8 mouse cellular contexts compared by ENCODE assay signal in the genomic region with DNA sequence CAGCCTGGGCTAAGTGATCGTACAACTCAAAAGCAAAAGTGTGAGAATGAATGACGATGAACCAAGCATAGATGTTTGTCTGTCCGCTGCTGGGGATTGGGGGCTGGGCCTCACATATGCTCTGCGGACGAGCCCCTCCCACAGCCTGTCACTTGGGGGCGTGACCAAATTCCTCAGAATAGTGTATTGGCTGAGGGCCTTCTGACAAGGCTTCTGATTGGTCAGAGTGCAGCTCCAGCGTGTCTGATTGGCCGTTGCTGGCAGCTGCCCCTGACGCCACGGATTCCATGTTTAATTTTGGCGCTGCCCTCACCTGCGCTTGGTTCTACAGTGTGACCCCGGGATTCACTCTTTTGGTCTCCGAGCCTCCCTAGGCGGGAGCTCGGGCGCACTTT. TPM values are rescaled to one million over a fixed set of nuclear protein-coding genes. Genes with fewer than 3 reads are reported as not detected.
DNase-seq lines count a peak whose midpoint lies in the region; ATAC-seq and TF ChIP-seq lines count a peak whose summit lies in the region.

No protein-coding gene starts in this region.

- H3K36me3 ChIP-seq in CH12.LX (replicated peaks in 1 of 2; ENCODE audit: control insufficient read depth in 1 of 2, insufficient read depth in 1 of 2, low read length in 1 of 2): no peaks in the 10 kb centered on the region
- no peaks in the 10 kb centered on the region for H3K36me3 ChIP-seq in forebrain, embryonic 12.5 days (replicated peaks)
- H3K36me3 ChIP-seq in heart, postnatal 0 days (replicated peaks; ENCODE audit: control insufficient read depth, insufficient read depth, low read length): no peaks in the 10 kb centered on the region
- no peaks in the 10 kb centered on the region for H3K36me3 ChIP-seq in liver, embryonic 15.5 days (replicated peaks)
- no peaks in the 10 kb centered on the region for H3K36me3 ChIP-seq in neural tube, embryonic 11.5 days (ENCODE audit: control insufficient read depth, insufficient read depth, low read length)

- peak; percentile 89 for ATAC-seq in forebrain, embryonic 12.5 days (ENCODE audit: low FRiP score)
- ATAC-seq in heart, postnatal 0 days (ENCODE audit: insufficient read depth, low read depth): peak; percentile 78
- peak; percentile 58 for ATAC-seq in liver, embryonic 15.5 days (ENCODE audit: insufficient read depth)
- ATAC-seq in neural tube, embryonic 11.5 days (ENCODE audit: insufficient read depth, low FRiP score, low TSS enrichment): peak; percentile 89

- peaks cover 32 to 59% of the 10 kb centered on the region in 2 experiments for H3K4me1 ChIP-seq in CH12.LX (ENCODE audit: control insufficient read depth in 1 of 2, insufficient read depth in 2 of 2)
- peaks cover 23% of the 10 kb centered on the region for H3K4me1 ChIP-seq in forebrain, embryonic 12.5 days
- peaks cover 15% of the 10 kb centered on the region for H3K4me1 ChIP-seq in heart, postnatal 0 days (ENCODE audit: control insufficient read depth, insufficient read depth)
- peaks cover 58% of the 10 kb centered on the region for H3K4me1 ChIP-seq in liver, embryonic 15.5 days (replicated peaks)
- H3K4me1 ChIP-seq in neural tube, embryonic 11.5 days (ENCODE audit: control insufficient read depth, insufficient read depth, low read length): peaks cover 6% of the 10 kb centered on the region; the same call in 1 of the 2 replicates

- dilution Hi-C loops in CH12.LX (cut with MboI; ENCODE audit: extremely low pct_ligation_motif_present, extremely low pct_unique_long_range_greater_than_20kb, low sequenced_read_pairs): no loop called here

- WGBS in forebrain, embryonic 12.5 days: 5% methylated on average over 17 of the region's 17 CpGs
- 3% methylated on average over 17 of the region's 17 CpGs for WGBS in heart, postnatal 0 days
- WGBS in liver, embryonic 15.5 days (ENCODE audit: insufficient replicate concordance): 3% methylated on average over 17 of the region's 17 CpGs
- 5% methylated on average over 17 of the region's 17 CpGs for WGBS in neural tube, embryonic 11.5 days

- TF ChIP-seq EP300 in CH12.LX (IDR thresholded peaks at IDR 0.05; ENCODE audit: low read length): no peak
- peak; percentile 95 for TF ChIP-seq EP300 in heart, postnatal 0 days (IDR thresholded peaks at IDR 0.05; ENCODE audit: low read depth)

- H3K27ac ChIP-seq in CH12.LX (ENCODE audit: insufficient read depth, low read depth): no peak overlapping the region
- no peak overlapping the region for H3K27ac ChIP-seq in forebrain, embryonic 12.5 days
- peak overlapping the region; percentile 55; the same call in 1 of the 2 replicates for H3K27ac ChIP-seq in heart, postnatal 0 days (ENCODE audit: low read depth)
- no peak overlapping the region for H3K27ac ChIP-seq in liver, embryonic 15.5 days (replicated peaks)
- H3K27ac ChIP-seq in neural tube, embryonic 11.5 days (ENCODE audit: low read depth, low read length): 0 out of 2 replicates have a peak overlapping the region, but pooled peaks have one; percentile 6

- no peak for TF ChIP-seq RAD21 in CH12.LX (IDR thresholded peaks at IDR 0.05; ENCODE audit: low read depth, low read length)

- in situ Hi-C loops in CH12.LX (cut with MboI; ENCODE audit: low pct_ligation_motif_present, low pct_unique_long_range_greater_than_20kb, low sequenced_read_pairs): no loop called here

- no peaks in the 10 kb centered on the region for H3K9me3 ChIP-seq in CH12.LX (replicated peaks; ENCODE audit: low read length)
- H3K9me3 ChIP-seq in forebrain, embryonic 12.5 days: no peaks in the 10 kb centered on the region
- no peaks in the 10 kb centered on the region for H3K9me3 ChIP-seq in heart, postnatal 0 days (replicated peaks; ENCODE audit: control insufficient read depth, low read length)
- no peaks in the 10 kb centered on the region for H3K9me3 ChIP-seq in liver, embryonic 15.5 days (replicated peaks)
- H3K9me3 ChIP-seq in neural tube, embryonic 11.5 days (ENCODE audit: control insufficient read depth, low read length): no peaks in the 10 kb centered on the region

- TF ChIP-seq POLR2A in CH12.LX (IDR thresholded peaks at IDR 0.05; ENCODE audit: low read depth, low read length): no peak

- no peaks in the 10 kb centered on the region for H3K79me2 ChIP-seq in CH12.LX (replicated peaks; ENCODE audit: control insufficient read depth, extremely low read depth, insufficient read depth, poor library complexity, severe bottlenecking)

- no peak for TF ChIP-seq CTCF in CH12.LX (conservative IDR thresholded peaks at IDR 0.05 in 1 of 2, IDR thresholded peaks at IDR 0.05 in 1 of 2; ENCODE audit: low read depth in 2 of 2, low read length in 2 of 2)
- no peak for TF ChIP-seq CTCF in heart, postnatal 0 days (IDR thresholded peaks at IDR 0.05; ENCODE audit: low read depth)

- peak; percentile 97 for DNase-seq in CH12.LX (ENCODE audit: extremely low read depth)
- peak; percentile 94 for DNase-seq in c-Kit-positive CD71-positive TER-119-negative erythroid progenitor cells, embryonic 14.5 days (ENCODE audit: low read depth)
- DNase-seq in heart, postnatal 0 days (ENCODE audit: low spot score): peak; percentile 96
- peak; percentile 95 to 98 for DNase-seq in kidney, postnatal 36 days
- peak; percentile 89 for DNase-seq in neural tube, embryonic 11.5 days (ENCODE audit: low spot score)
- DNase-seq in telencephalon, adult 2 months (ENCODE audit: low read depth, low spot score): peak; percentile 95

- H3K4me2 ChIP-seq in CH12.LX (ENCODE audit: insufficient read depth, low read depth, poor library complexity, severe bottlenecking): peak overlapping the region; percentile 34
- H3K4me2 ChIP-seq in forebrain, embryonic 12.5 days: peak overlapping the region; percentile 47
- peak overlapping the region; percentile 47 for H3K4me2 ChIP-seq in heart, postnatal 0 days (ENCODE audit: low read depth, low read length)
- H3K4me2 ChIP-seq in liver, embryonic 15.5 days: peak overlapping the region; percentile 63
- H3K4me2 ChIP-seq in neural tube, embryonic 11.5 days (ENCODE audit: low read depth): peak overlapping the region; percentile 25

- H3K9ac ChIP-seq in CH12.LX (ENCODE audit: insufficient read depth, low read depth): peak overlapping the region; percentile 27; the same call in 1 of the 2 replicates
- H3K9ac ChIP-seq in forebrain, embryonic 12.5 days: no peak overlapping the region
- no peak overlapping the region; the same call in 1 of the 2 replicates for H3K9ac ChIP-seq in heart, postnatal 0 days (replicated peaks; ENCODE audit: low read depth, low read length)
- H3K9ac ChIP-seq in liver, embryonic 15.5 days: no peak overlapping the region
- no peak overlapping the region for H3K9ac ChIP-seq in neural tube, embryonic 11.5 days (ENCODE audit: low read length)

- H3K4me3 ChIP-seq in CH12.LX (replicated peaks in 1 of 3; ENCODE audit: low read depth in 2 of 3, low read length in 2 of 3, poor library complexity in 1 of 3): peak overlapping the region in 1 of 3 experiments; percentile 23
- peak overlapping the region; percentile 20 for H3K4me3 ChIP-seq in forebrain, embryonic 12.5 days (replicated peaks)
- no peak overlapping the region for H3K4me3 ChIP-seq in heart, postnatal 0 days (ENCODE audit: low read depth, low read length)
- peak overlapping the region; percentile 25; the same call in 1 of the 2 replicates for H3K4me3 ChIP-seq in liver, embryonic 15.5 days (replicated peaks)
- no peak overlapping the region; the same call in none of the 2 replicates for H3K4me3 ChIP-seq in neural tube, embryonic 11.5 days (ENCODE audit: low read depth, low read length)

- peaks cover 21% of the 10 kb centered on the region for H3K27me3 ChIP-seq in CH12.LX (replicated peaks)
- H3K27me3 ChIP-seq in forebrain, embryonic 12.5 days: peaks cover 36% of the 10 kb centered on the region
- no peaks in the 10 kb centered on the region for H3K27me3 ChIP-seq in heart, postnatal 0 days (ENCODE audit: control insufficient read depth, insufficient read depth, low read length)
- peaks cover 49% of the 10 kb centered on the region for H3K27me3 ChIP-seq in liver, embryonic 15.5 days
- H3K27me3 ChIP-seq in neural tube, embryonic 11.5 days (ENCODE audit: control insufficient read depth, insufficient read depth, low read length): peaks cover 22% of the 10 kb centered on the region

RNA-seq across cellular contexts. Expression of a gene that starts 22.6 kb away (rescaled TPM):
- total RNA-seq in CH12.LX (2012; rRNA removed) (4.4 and 4.7 TPM in 2 replicates), CH12.LX (2014; rRNA removed) (0.07 and 0.34 TPM in 2 replicates)
- 3.8 and 4.0 TPM in 2 replicates for polyA plus RNA-seq in CH12.LX (2012; ENCODE audit: insufficient read length, low read depth)
- polyA plus RNA-seq in forebrain, embryonic 12.5 days (2016; fragmentation: Nextera tagmentation; extraction: Ambion mirVana): 15.3 and 16.3 TPM in 2 replicates
- total RNA-seq in heart, postnatal 0 days (2014; rRNA removed; ENCODE audit: low replicate concordance): 24.6 and 47.6 TPM in 2 replicates
- 73.7 and 77.9 TPM in 2 replicates for polyA plus RNA-seq in heart, postnatal 0 days (2015; fragmentation: Nextera tagmentation; extraction: Ambion mirVana)
- polyA plus RNA-seq in liver, embryonic 15.5 days (2015; fragmentation: Nextera tagmentation; extraction: Ambion mirVana): 9.5 and 11.5 TPM in 2 replicates
- 16.8 TPM in 2 replicates for polyA plus RNA-seq in neural tube, embryonic 11.5 days (2014; fragmentation: Nextera tagmentation; extraction: Ambion mirVana)

RNA-seq across cellular contexts. Expression of a gene that starts 40.0 kb away (rescaled TPM):
- total RNA-seq in CH12.LX (2012; rRNA removed) (0.13 and 0.34 TPM in 2 replicates), CH12.LX (2014; rRNA removed) (not detected in 2 replicates)
- polyA plus RNA-seq in CH12.LX (2012; ENCODE audit: insufficient read length, low read depth): 0.64 TPM in 1 of 2 replicates, not detected in the other
- polyA plus RNA-seq in forebrain, embryonic 12.5 days (2016; fragmentation: Nextera tagmentation; extraction: Ambion mirVana): 1.8 and 2.6 TPM in 2 replicates
- 6.6 and 7.8 TPM in 2 replicates for total RNA-seq in heart, postnatal 0 days (2014; rRNA removed; ENCODE audit: low replicate concordance)
- 3.3 and 3.8 TPM in 2 replicates for polyA plus RNA-seq in heart, postnatal 0 days (2015; fragmentation: Nextera tagmentation; extraction: Ambion mirVana)
- 1.9 and 2.3 TPM in 2 replicates for polyA plus RNA-seq in liver, embryonic 15.5 days (2015; fragmentation: Nextera tagmentation; extraction: Ambion mirVana)
- polyA plus RNA-seq in neural tube, embryonic 11.5 days (2014; fragmentation: Nextera tagmentation; extraction: Ambion mirVana): 1.9 and 3.5 TPM in 2 replicates

RNA-seq across cellular contexts. Expression of a gene that starts 44.1 kb away (rescaled TPM):
- total RNA-seq in CH12.LX (2012; rRNA removed) (0.29 and 1.1 TPM in 2 replicates), CH12.LX (2014; rRNA removed) (0.65 and 0.98 TPM in 2 replicates)
- 0.46 and 1.2 TPM in 2 replicates for polyA plus RNA-seq in CH12.LX (2012; ENCODE audit: insufficient read length, low read depth)
- 1.4 and 2.1 TPM in 2 replicates for polyA plus RNA-seq in forebrain, embryonic 12.5 days (2016; fragmentation: Nextera tagmentation; extraction: Ambion mirVana)
- not detected in 2 replicates for total RNA-seq in heart, postnatal 0 days (2014; rRNA removed; ENCODE audit: low replicate concordance)
- 0.45 and 0.70 TPM in 2 replicates for polyA plus RNA-seq in heart, postnatal 0 days (2015; fragmentation: Nextera tagmentation; extraction: Ambion mirVana)
- polyA plus RNA-seq in liver, embryonic 15.5 days (2015; fragmentation: Nextera tagmentation; extraction: Ambion mirVana): 0.56 TPM in 1 of 2 replicates, not detected in the other
- 0.97 and 1.3 TPM in 2 replicates for polyA plus RNA-seq in neural tube, embryonic 11.5 days (2014; fragmentation: Nextera tagmentation; extraction: Ambion mirVana)

RNA-seq across cellular contexts. Expression of a gene that starts 48.6 kb away (rescaled TPM):
- total RNA-seq in CH12.LX (2012; rRNA removed) (1.2 and 1.5 TPM in 2 replicates), CH12.LX (2014; rRNA removed) (0.96 and 1.0 TPM in 2 replicates)
- polyA plus RNA-seq in CH12.LX (2012; ENCODE audit: insufficient read length, low read depth): 3.2 and 3.4 TPM in 2 replicates
- polyA plus RNA-seq in forebrain, embryonic 12.5 days (2016; fragmentation: Nextera tagmentation; extraction: Ambion mirVana): 4.2 and 4.6 TPM in 2 replicates
- total RNA-seq in heart, postnatal 0 days (2014; rRNA removed; ENCODE audit: low replicate concordance): 0.11 TPM in 1 of 2 replicates, not detected in the other
- polyA plus RNA-seq in heart, postnatal 0 days (2015; fragmentation: Nextera tagmentation; extraction: Ambion mirVana): 0.43 and 1.1 TPM in 2 replicates
- polyA plus RNA-seq in liver, embryonic 15.5 days (2015; fragmentation: Nextera tagmentation; extraction: Ambion mirVana): 0.75 and 0.88 TPM in 2 replicates
- 1.7 and 3.0 TPM in 2 replicates for polyA plus RNA-seq in neural tube, embryonic 11.5 days (2014; fragmentation: Nextera tagmentation; extraction: Ambion mirVana)

RNA-seq across cellular contexts. Expression of a gene that starts 48.6 kb away (rescaled TPM):
- total RNA-seq in CH12.LX (2012; rRNA removed) (131 and 143 TPM in 2 replicates), CH12.LX (2014; rRNA removed) (81.7 and 83.0 TPM in 2 replicates)
- 78.2 and 93.5 TPM in 2 replicates for polyA plus RNA-seq in CH12.LX (2012; ENCODE audit: insufficient read length, low read depth)
- polyA plus RNA-seq in forebrain, embryonic 12.5 days (2016; fragmentation: Nextera tagmentation; extraction: Ambion mirVana): 68.1 and 68.5 TPM in 2 replicates
- 123 and 139 TPM in 2 replicates for total RNA-seq in heart, postnatal 0 days (2014; rRNA removed; ENCODE audit: low replicate concordance)
- polyA plus RNA-seq in heart, postnatal 0 days (2015; fragmentation: Nextera tagmentation; extraction: Ambion mirVana): 75.2 and 77.6 TPM in 2 replicates
- polyA plus RNA-seq in liver, embryonic 15.5 days (2015; fragmentation: Nextera tagmentation; extraction: Ambion mirVana): 50.9 and 56.2 TPM in 2 replicates
- polyA plus RNA-seq in neural tube, embryonic 11.5 days (2014; fragmentation: Nextera tagmentation; extraction: Ambion mirVana): 64.1 and 76.1 TPM in 2 replicates

Comparison
In these comparisons a context has a peak if more than half of its experiments do, and no peak if none do; other contexts are left out.
1. H3K27ac ChIP-seq: peak in heart, postnatal 0 days (single experiment) and neural tube, embryonic 11.5 days (single experiment); none in CH12.LX (single experiment), forebrain, embryonic 12.5 days (single experiment) and liver, embryonic 15.5 days (single experiment).
2. H3K4me3 ChIP-seq: peak in forebrain, embryonic 12.5 days (single experiment) and liver, embryonic 15.5 days (single experiment); none in heart, postnatal 0 days (single experiment) and neural tube, embryonic 11.5 days (single experiment).
3. Peak in every context shown above with its lines, with median percentiles within 50 percentile points of each other: DNase-seq, H3K4me2 ChIP-seq and ATAC-seq.